Mouse (Mus musculus) liver, embryonic 14.5 days (tissue): Measurements from ENCODE around the gene Zg16.

ENCODE experiments used
- CTCF ChIP-seq: IDR thresholded peaks from 2 replicates; pipeline ENCODE4 v1.5.1; 2016; ENCODE audit warnings: antibody characterized with exemption, low read depth, control low read depth
- EP300 ChIP-seq: IDR thresholded peaks from 2 replicates; pipeline ENCODE4 v1.6.1; 2016; ENCODE audit warnings: antibody characterized with exemption, low read depth

DNA sequence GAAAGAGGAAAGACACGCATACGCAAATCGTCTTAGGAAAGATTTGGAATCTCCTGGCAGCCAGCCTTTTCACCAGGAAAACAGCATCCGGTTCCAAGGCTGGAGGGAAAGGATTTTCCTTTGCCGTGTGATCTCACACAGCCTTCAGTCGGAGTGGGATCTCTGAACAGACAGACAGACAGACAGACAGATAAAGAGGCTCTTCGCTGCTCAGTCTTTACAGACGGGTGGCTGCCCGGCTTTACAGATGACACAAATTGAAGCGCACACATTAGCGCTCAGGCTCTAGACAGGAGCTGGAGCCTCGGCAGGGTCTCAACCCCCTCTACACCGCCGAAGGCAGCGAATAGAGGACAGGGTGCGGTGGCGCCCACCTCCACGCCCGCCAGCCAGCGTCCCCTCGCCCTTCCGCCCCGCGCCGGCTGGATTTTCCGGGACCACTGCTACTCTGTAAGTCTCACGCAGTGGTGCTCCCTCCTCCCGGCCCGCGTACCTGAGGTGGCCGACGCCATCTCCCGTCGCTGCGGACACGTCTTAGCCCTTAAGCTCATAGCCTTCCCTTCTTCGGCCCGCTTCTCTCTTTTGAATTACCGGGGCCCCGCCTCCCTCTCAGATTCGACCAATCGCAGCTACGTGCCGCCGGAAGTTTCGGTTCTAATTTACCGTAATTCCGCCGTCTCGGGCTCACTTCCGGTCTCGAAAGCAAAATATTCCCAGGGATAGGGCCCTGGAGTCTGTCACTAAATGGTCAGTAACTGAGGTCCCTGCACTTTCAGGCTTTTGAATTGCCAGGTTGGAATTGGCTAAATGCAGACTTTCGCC lies 45.1 kb downstream of the Zg16 start, which contains the start of gene Kif22:
- TF ChIP-seq EP300 (no peak), CTCF (no peak)
